Mouse (Mus musculus) fibroblast of lung, adult 2 months (primary cell): ENCODE results near the gene Pxdc1.
A peak's percentile ranks its signal among the peaks of the same experiment; 100 is the strongest.

Experiments used
- DNase-seq: peaks from one replicate; pipeline ENCODE4 v3.0.0-alpha.2; 2011; ENCODE audit warnings: low read depth

Gene Pxdc1

GRCm38 (mm10) chr13:34653391-34653790, at the start of gene Pxdc1:
TSS of gene Pxdc1 (minus strand) at chr13:34653486.
- no peak for DNase-seq

GRCm38 (mm10) chr13:34700630-34701029, 47.3 kb upstream of the Pxdc1 start:
- no peak for DNase-seq

GRCm38 (mm10) chr13:34700091-34700490, 46.8 kb upstream of the Pxdc1 start:
- DNase-seq, result no peak

- no peak for DNase-seq
Observed at GRCm38 (mm10) chr13:34696734-34697332, 43.5 kb upstream of the Pxdc1 start.

- DNase-seq, result no peak
Observed at GRCm38 (mm10) chr13:34693111-34693510, 39.8 kb upstream of the Pxdc1 start.

GRCm38 (mm10) chr13:34691049-34691448, 37.8 kb upstream of the Pxdc1 start:
- DNase-seq, result no peak

- DNase-seq, result no peak
Observed at GRCm38 (mm10) chr13:34685008-34685765, 31.9 kb upstream of the Pxdc1 start.

- DNase-seq, result no peak
Observed at GRCm38 (mm10) chr13:34683762-34684488, 30.6 kb upstream of the Pxdc1 start.

GRCm38 (mm10) chr13:34683270-34683669, 30.0 kb upstream of the Pxdc1 start:
- no peak for DNase-seq

GRCm38 (mm10) chr13:34676507-34676906, 23.2 kb upstream of the Pxdc1 start:
- no peak for DNase-seq

- DNase-seq, result no peak
Observed at GRCm38 (mm10) chr13:34675847-34676383, 22.6 kb upstream of the Pxdc1 start.

GRCm38 (mm10) chr13:34673354-34673753, 20.1 kb upstream of the Pxdc1 start:
- no peak for DNase-seq

GRCm38 (mm10) chr13:34669919-34670865, 16.9 kb upstream of the Pxdc1 start:
- DNase-seq, result no peak

GRCm38 (mm10) chr13:34667197-34667596, 13.9 kb upstream of the Pxdc1 start:
- DNase-seq, result no peak

- no peak for DNase-seq
Observed at GRCm38 (mm10) chr13:34665074-34665473, 11.8 kb upstream of the Pxdc1 start.

- no peak for DNase-seq
Observed at GRCm38 (mm10) chr13:34663762-34664161, 10.5 kb upstream of the Pxdc1 start.

GRCm38 (mm10) chr13:34659507-34659906, 6.2 kb upstream of the Pxdc1 start:
- DNase-seq, result no peak

- DNase-seq, result no peak
Observed at GRCm38 (mm10) chr13:34656351-34656750, 3.1 kb upstream of the Pxdc1 start.

GRCm38 (mm10) chr13:34652353-34653241, 689 bp downstream of the Pxdc1 start:
- peak; percentile 53 for DNase-seq

- DNase-seq, result no peak
Observed at GRCm38 (mm10) chr13:34652016-34652352, 1.3 kb downstream of the Pxdc1 start.
